Mouse (Mus musculus): Measurements from ENCODE around the gene Amdhd2. TPM values are rescaled to one million over a fixed set of nuclear protein-coding genes. Genes with fewer than 3 reads are reported as not detected.

The Amdhd2 gene
- 10 to 100 TPM; 20.2 to 37.8 TPM for polyA plus RNA-seq (2017; shearing (Covaris generic))

DNA sequence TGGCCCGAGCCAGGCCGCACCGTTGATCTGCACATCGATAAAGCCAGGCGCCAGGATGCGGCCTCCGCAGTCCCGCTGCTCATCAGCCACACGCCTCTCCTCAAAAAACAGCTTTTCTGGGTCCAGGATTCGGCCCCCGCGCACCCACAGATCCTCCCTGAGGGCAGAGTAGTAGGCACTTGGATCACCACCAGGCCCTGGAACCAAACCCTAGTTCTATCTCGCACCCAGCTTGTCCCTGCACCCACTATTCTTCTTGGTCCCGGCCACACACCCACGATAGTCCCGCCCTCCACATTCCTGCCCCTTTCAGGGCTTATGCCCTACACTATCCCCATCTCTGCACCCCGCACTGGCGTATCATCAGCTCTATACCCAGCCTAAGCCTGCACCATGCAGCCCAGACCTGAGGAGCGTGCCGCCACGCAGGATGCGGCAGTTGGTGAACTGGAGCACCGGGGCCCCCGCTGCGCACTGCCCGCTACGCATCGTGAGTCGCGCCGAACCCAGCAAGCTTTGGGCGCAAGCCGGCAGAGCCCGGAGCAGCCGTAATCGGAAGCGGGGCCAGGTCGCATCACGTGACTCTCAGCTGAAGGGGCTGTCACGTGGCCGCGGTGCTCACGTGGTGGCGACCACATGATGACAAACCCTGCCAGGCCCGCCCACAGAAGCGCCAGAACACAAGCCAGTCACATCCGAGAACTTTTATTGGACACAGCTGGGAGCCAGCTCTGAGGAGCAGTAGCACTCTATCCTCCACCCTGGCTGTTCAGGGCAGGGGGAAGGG, at the start of gene Amdhd2:
TSS of gene Amdhd2 (minus strand) at position 591 of the 787 bp plus-strand sequence.
- ATAC-seq = peak; percentile 83

DNA sequence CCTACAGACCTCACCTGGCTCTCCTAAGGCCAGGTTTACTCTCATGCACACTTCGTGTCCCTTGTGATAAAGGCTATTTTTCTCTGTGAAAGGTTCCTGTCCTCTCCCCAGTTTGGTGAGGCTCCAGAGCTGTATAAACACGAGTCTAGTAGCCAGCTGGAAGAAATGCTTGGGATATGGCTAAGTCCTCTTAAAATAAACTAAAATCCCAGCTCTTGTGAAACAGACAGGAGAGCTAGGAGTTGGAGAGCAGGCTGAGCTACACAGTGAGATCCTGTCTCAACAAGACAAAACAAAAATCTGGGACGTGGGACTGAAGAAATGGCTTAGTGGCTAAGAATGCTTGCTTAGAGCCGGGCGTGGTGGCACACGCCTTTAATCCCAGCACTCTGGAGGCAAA, 49.6 kb upstream of the Amdhd2 start:
- no peak for ATAC-seq

DNA sequence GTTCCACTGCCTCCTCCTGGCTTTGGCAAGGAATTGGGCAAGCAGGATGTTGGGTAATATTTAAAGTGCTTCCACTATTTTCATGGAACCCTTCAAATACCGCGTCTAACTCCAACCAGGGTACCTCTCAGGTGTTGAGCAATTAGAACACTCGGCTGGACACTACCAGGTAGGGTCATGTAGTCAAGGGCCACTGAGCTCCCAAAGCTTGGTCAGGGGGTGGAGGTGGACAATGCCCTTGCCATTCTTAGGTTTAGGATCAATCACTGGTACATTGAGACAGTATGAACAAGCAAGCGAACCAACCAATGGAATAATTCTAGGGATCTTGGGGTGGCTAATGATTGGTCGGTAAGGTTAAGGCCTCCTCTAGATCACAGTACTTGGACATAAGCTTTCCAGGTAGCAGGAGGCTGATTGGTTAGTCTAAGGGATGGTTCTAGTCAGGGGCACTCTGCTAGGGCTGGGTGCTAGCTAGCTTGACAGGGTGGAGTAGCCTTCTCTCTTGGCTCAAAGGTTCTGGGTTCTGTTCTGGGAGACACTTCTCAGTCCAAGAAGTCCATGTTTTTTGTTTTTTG, 49.0 kb upstream of the Amdhd2 start:
- no peak for ATAC-seq

DNA sequence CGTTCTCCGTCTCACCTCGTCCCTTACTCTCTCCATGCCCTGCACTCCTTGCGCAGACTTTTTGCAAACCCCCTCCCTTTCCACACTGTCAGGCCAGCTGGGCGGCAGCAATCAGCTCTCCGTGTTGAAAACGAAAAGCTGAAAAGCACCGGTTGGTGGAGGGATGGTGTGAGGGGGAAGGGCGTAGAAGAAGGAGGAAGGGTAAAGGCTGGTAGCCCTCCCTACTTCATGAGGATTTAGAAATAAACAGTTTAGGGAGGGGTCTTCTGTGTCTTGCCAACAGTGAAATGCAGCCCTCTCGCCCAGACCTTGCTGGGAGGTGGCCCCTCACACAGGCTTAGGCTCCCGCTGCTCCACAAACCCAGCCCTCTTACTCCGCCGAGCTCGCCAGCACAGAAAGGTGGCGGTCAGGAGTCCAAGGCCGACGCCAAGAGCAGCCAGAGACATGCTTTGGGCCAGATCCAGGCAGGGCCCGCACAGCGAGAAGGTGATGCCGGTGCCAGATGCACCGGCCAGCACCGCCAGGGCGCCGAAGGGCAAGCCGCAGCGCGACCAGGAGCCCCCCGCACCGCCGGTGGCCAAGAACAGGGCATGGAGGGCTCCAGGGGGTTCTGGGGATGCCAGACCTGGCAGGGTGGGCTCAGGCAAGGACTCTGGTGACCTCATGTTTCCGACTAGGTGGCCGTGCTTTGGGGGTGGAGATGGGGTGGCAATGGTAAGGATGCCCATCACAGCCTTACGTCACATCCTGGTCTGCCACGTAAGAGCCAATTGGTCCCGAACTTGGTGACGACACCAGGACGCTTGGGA, 48.3 kb upstream of the Amdhd2 start:
- ATAC-seq = peak; percentile 73

DNA sequence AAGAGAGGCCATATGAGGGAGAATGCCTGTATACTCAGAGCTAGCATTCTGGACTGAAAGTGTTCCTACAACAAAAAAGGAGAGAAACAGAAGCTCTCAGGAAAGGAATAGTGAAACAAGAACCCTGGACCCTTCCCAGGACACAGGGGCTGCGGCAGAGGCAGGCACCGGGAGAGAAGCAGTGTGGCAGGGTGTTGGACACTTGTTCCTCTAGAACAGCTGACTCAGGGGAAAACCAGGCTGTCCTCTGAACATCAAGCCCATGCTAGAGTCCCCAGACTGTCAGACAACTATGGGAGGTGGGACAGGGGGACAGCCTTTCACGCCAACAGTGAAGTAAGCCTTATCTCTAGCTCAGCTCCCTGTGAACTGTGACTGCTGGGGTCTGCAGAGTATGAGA, 47.0 kb upstream of the Amdhd2 start:
- ATAC-seq = no peak

DNA sequence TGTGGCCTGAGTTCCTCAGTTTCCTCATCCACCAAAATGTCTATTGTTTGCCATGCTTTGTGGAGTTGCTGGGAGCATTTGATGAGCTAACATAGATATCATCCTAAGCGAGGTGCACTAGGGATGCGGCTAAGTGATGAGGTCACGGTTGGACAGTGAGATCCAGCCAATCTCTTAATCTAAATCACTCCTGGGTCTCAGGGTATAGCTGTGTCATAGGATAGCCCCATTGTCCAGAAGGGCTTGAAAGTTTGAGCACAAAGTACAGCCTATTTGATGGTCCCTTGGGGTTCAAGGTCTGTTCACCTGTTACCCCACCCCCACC, 46.3 kb upstream of the Amdhd2 start:
- ATAC-seq = no peak

DNA sequence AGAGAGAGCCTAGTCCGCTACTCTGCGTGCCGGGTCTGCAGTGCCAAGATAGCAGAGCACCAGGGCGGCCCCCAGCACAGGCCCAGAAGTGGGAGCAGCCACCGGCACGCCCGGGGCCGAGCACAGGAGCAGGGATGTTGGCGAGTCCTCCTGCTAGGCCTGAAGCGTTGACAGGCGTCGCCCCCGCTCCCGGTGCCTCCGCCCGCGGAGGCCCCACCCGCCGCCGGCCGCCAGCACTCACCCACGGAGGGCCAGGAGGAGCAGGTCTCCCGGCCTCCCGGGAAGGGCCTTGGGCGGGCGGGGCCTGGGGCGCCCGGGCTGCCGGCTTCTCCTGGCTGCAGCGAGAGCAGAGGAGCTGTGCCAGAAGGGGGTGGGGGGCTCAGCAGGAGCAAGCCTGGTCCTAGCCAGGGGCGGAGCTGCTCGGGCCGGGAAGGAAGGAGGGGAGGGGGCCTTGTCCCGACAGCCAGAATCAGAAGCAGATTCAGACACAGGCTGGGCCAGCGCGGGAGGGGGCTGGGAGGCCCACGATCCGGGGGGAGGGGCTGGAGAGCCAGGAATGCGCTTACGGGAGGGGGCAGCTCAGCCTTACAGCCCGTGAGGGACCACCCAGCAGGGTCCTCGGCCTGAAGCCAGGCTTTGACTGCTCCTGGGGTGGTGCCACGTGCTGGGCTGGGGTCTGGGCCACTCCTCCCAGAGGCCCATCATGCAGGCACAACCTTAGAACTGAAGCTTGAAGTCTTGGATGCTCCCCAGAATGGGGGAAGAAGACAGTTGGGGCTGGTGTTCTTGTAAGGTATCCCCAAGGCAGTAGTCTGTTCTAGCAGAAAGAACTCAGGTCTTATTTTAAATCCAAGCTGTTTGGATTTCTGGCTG, 45.7 kb upstream of the Amdhd2 start, which contains the start of gene Ntn3:
TSS of gene Ntn3 (minus strand) at position 489 of the 873 bp plus-strand sequence.
- ATAC-seq = no peak

DNA sequence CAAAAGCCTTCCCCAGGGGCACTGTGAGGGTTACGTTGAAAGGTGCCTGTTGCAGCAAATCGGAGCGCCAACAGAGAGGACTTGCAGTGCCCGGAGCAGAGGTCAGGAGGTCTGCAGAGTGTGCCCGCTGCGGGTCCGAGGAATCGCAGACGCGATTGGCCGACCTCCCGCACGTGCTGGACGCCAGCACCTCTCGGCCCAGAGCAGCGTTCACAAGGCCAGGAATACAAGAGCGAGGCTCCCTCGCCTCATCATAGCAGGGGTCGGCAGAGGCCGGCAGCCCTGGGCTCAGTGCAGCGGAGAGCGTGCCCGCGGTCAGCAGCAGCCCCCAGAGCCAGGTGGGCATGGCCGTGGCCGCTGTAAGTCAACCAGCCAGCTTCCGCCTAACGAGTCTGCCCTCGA, 45.1 kb upstream of the Amdhd2 start:
- no peak for ATAC-seq

DNA sequence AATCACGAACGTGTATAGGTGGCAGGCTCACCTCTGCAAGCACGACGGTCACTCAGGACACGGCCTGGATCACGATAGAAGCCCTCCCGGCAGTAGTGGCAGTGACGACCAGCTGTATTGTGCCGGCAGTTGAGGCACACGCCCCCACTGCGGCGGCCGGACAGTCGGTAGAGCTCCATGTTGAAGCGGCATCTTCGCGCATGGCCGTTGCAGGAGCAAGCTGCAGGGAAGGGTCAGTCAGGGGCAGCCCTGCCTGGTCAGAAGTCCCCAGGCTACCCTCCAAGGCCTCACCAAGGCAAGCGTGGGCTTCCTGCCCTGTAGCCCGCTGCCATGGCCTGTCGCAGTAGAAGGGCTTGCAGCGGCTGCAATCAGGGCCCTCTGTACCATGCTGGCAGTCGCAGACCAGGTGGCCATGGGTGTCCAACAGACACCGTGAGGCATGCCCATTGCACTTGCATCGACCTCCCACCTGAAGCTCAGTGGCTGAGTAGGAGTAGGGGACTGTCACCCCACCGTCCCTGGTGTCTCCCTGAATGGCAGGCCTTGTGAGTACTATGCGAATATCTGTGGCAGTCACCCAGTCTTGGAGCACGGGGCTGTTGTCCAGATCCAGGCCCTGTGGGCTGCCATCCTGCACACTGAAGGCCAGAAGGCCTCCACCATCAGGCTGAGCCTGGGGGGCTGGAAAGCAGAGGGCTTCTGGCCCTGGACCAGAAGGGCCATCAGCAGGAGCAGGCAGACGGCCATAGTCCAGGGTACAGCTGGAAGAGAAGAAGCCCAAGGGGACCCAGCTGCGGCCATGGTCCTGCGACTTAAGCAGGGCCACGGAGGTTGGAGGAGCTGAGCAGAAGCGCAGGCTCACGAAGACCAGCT, 44.4 kb upstream of the Amdhd2 start:
- no peak for ATAC-seq

DNA sequence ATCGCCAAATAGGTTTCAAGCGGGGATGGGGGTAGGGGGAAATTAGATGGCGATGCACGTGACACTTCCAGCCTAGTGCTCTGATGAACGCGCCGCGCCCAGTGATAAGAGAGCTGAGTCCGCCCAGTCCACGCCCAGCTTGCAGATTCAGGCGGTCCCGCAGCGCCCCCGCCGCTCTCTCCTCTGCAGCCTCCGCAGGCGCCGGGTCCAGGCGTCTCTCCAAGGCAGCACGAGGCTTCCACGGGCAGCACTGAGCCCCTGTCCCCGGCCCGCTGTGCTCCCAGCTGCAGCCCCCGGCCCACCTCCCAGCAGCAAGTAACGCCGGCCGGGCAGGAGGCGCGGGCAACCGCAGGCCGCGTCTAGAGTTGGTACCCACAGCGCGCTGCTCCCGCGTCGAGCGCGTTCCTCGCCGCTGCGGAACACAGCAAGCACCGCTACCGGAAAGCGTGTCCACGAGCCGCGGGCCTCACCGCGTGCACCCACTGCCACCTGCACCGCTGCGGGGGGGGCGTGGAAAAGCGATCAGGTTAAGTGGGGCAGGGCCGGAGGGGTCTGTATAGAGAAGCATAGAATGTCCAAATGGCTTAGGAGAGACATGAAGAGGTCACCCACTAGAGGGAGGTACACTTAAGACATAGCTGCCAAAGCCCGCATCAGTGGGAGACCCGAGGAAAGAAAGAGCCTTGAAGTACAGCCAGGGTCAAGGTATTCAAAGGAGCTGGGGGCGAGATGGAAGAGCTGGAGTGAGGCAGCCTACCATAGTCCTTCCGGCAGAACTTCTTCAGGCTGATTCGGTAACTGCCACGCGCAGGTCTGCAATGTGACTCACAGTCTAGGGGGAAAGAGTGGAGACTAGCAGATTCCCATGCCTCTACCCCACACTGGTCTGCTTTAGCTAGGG, 43.1 kb upstream of the Amdhd2 start:
- peak; percentile 63 for ATAC-seq

DNA sequence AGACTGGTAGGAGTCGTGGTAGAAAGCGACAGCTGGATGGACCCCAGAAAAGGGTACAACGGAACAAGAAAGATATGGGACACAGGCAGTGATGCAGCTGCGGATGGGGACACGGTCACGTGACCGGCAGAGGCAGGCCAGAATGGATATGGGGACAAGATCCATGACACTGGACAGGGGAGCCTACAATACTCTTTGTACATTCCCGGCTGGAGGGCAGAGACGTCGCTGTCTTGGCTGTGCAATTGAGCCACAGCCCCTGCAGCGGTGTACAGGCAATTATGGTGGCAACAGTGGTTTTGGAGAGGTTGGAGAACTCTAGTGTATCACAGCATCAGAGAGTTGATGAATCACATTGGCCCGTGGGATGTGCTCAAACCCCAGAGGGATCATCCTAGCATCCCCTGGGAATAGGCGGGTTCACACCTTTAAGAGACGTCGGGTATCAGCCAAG, 42.4 kb upstream of the Amdhd2 start:
- ATAC-seq = peak; percentile 33

DNA sequence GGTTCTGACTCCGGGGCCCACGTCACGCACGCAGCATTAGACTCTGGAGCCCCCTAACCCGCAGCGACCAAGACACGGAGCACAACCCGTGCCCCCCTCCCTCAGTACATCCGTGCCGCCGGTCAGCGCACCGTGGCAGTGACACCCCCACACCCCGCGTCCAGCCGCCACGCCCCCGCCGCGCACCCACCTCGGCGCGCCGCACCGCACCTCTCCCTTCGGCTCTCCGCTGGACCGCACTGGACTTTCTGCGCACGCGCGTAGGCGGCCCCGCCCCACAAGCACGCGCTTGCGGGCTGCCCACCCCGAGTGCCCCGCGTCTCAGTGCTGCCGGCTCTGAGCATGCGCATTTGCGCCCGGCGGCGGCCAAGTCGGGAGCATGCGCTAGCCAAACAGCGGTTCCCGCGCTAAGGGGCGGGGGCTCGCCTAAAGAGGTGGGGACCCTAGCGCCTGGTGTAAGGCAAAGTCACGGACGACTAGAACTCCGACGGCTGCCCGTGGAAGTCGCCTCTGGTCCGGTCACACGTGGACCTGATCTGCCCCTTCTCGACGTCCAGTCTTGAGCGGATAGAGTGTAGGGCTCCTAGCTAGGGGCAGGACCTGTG, 41.8 kb upstream of the Amdhd2 start, which contains the start of gene Tbc1d24:
TSS of gene Tbc1d24 (minus strand) at position 279 of the 605 bp plus-strand sequence.
- peak; percentile 56 for ATAC-seq

DNA sequence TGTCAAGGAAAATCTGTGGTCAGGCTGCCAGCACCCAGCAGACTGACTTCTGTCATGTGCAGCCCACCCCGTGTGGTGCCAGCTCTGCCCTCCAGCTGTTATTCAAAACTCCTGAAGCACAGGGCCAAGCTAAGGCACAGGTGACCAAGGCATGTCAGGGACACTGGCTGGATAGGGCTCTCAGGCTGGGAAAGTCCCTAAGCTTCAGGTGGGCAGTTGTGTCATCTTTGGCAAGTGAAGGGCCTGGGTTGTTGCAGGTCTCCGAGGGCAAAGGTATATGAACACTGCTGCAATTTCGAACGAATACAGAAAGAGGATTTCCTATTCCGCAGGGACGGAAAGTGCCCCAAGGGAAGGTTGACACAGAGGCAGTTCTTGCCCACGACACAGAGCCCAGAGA, 41.3 kb upstream of the Amdhd2 start:
- ATAC-seq = no peak

DNA sequence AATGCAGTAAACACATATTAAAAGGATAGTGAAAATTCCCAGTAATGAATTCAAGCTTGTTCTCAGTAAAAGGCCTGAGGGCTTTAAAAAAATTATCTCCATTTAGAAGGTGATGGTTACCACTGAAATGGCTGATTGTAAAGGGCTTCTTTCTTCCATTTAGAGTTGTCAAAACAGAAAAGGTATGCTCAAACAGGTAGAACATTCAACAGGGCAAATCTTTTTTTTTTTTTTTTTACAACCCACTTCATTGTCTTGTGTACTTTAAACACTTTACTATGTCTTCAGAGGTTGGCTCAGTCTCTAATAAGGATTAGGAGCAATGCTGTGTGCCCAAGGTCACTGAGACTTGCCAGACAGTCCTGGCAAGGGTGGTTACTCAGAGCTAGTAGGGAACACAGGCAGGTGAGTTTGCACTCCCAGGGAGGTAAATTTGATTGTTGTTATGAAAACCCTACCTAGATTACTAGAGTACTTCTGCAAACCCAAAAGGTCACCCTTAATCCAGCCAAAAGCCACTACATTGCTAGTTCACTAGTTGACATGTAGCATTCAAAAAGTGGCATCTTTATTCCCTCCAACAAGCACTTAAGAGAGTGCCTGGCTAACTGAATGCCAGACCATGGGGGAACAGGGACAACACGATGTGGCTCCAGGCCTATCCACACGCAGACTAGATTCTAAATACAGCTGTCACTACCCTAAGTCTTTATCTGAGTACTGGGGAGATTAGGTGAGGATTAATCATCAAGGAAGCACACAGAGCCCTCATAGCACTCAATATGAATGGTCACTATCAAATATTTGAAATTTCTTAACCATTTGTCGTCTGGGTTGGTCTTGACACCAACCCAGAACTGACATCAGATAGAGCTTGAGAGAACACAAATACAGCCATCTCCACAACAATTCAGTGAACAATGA, 40.3 kb upstream of the Amdhd2 start:
- ATAC-seq = no peak

DNA sequence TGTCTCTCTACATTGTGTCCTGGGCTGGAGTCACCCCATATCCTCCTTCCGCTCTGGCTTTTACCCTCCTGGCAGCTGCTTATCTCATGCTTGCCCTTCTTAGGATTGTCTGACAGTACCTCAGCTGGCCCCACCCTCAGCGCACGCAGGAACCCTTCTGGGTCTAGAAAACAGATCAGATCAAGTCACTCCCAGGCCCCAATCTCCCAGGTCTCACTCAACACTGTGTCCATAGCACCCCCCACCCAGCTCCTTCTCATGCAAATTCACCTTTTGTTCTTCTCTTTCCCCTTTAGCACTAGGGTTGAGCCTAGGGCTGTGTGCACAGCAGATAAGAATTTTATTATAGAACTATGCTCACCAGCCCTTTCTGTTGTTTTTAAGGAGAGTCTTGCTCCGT, 39.5 kb upstream of the Amdhd2 start:
- no peak for ATAC-seq

DNA sequence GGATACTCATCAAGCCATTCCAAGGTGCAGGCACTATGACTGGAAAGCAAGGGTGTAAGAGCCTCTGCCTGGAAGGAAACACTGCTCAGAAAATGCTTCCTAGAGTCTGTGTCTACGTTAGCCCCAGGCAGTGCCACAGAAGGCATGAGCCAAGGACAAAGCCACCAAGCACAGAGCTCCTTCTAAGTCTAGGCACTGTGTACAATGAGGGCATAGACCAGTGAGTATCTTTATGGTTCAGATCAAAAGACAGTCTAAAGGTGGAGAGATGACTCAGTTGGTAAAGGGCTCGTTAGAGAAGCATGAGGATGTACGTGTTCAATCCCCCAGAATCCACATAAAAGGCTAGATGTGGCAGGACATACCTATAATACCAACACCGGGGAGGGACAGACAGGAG, 37.5 kb upstream of the Amdhd2 start:
- ATAC-seq = no peak

DNA sequence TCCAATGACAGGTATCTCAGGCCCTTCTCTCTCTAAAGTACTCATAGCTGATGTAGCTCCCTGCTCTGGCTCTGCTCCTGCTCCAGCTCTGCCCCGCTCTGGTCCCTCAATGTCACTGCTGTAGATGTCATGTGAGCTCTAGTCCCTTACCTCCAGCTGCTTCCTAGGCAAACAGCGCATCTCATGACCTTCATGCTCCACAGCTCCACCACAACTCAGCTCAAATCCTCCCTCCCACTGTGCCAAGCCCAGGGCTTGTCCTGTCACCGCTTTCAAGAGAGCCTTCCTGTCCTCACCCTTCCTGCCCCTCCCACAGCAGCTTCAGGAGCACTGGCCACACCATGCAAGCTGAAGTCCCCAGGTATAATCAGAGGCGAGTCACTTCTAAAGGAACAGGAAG, 36.2 kb upstream of the Amdhd2 start:
- no peak for ATAC-seq

DNA sequence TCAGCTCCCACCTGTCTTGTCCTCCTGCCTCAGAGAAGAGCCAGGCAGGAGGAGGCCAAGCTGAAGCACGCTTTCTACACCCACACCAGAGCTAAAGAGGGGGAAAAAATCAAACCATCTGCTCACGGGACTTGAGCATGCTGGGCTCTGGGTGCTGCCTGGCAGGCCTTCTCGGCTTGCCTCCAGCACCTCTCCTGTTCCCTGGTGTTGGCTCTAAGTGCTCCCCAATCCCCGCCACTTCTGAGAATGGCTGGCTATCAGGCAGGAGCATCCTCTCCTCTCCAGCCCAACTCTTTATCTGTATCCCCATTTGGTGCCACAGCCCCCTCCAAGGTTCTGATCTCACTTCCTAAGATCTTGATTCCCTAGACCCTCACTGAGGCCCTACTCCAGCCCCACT, 35.7 kb upstream of the Amdhd2 start:
- ATAC-seq = no peak

All from CD4-positive, CD25-positive, alpha-beta regulatory T cell, adult 4 months (primary cell).